ENCODE assay signal across 26 mouse cellular contexts in genomic region chr4:128785921-128786654, GRCm38 (mm10). TPM values are rescaled to one million over a fixed set of nuclear protein-coding genes. Genes with fewer than 3 reads are reported as not detected.
A peak's percentile ranks its signal among the peaks of the same experiment; 100 is the strongest.
DNase-seq lines count a peak whose midpoint lies in the region; ATAC-seq and TF ChIP-seq lines count a peak whose summit lies in the region.
"Had no signal": no experiment of that assay in that cellular context is flagged by ENCODE, and none has a peak within 500 bp of the region (broad histone marks: within the 10 kb centered on the region; RNA-seq: fewer than 3 reads in every experiment).

No protein-coding gene starts in this region.

- H3K4me2 ChIP-seq in stomach, embryonic 14.5 days (replicated peaks; ENCODE audit: low read depth, low read length), result no peak overlapping the region
- no peak overlapping the region for H3K4me2 ChIP-seq in stomach, postnatal 0 days (replicated peaks; ENCODE audit: low read depth)
- H3K4me2 ChIP-seq: embryonic facial prominence, embryonic 15.5 days; heart, embryonic 11.5 days; hindbrain, embryonic 13.5 days; intestine, embryonic 15.5 days had no signal

- no peaks in the 10 kb centered on the region for H3K9me3 ChIP-seq in stomach, embryonic 14.5 days (ENCODE audit: control insufficient read depth, low read depth, low read length)
- H3K9me3 ChIP-seq in stomach, postnatal 0 days (ENCODE audit: control insufficient read depth, low read length), result no peaks in the 10 kb centered on the region
- H3K9me3 ChIP-seq: embryonic facial prominence, embryonic 15.5 days; hindbrain, embryonic 10.5 days; hindbrain, embryonic 13.5 days; intestine, embryonic 15.5 days had no signal

- TF ChIP-seq EP300 in stomach, postnatal 0 days (optimal IDR thresholded peaks at IDR 0.05), result no peak

- H3K36me3 ChIP-seq in stomach, embryonic 14.5 days (ENCODE audit: control insufficient read depth, insufficient read depth, low read length), result peaks cover 73% of the 10 kb centered on the region
- H3K36me3 ChIP-seq in stomach, postnatal 0 days (ENCODE audit: control insufficient read depth, insufficient read depth, low read length), result peaks cover 21% of the 10 kb centered on the region
- H3K36me3 ChIP-seq in splenic B cell, adult 2 months (ENCODE audit: control insufficient read depth, insufficient read depth, low read length, poor library complexity, severe bottlenecking), result peaks cover 19% of the 10 kb centered on the region

- no peak for TF ChIP-seq CTCF in stomach, postnatal 0 days (IDR thresholded peaks at IDR 0.05; ENCODE audit: low read depth)

- H3K4me1 ChIP-seq in stomach, embryonic 14.5 days (ENCODE audit: control insufficient read depth, insufficient read depth, low read length), result no peaks in the 10 kb centered on the region
- H3K4me1 ChIP-seq in stomach, postnatal 0 days (replicated peaks; ENCODE audit: control insufficient read depth, insufficient read depth), result no peaks in the 10 kb centered on the region

- H3K4me3 ChIP-seq in stomach, embryonic 14.5 days (ENCODE audit: low read depth, low read length), result no peak overlapping the region
- no peak overlapping the region for H3K4me3 ChIP-seq in stomach, postnatal 0 days (ENCODE audit: low read depth, low read length)
- H3K4me3 ChIP-seq: embryonic facial prominence, embryonic 15.5 days; gastrocnemius, adult 2 months; hindbrain, embryonic 10.5 days; hindbrain, embryonic 13.5 days; intestine, embryonic 15.5 days had no signal

- WGBS in stomach, embryonic 14.5 days, result 93% methylated on average over 11 of the region's 11 CpGs
- WGBS in stomach, postnatal 0 days, result 86% methylated on average over 11 of the region's 11 CpGs

- 0 out of 2 replicates have a peak, but pooled peaks have one; percentile 10 for ATAC-seq in stomach, embryonic 14.5 days (ENCODE audit: insufficient number of reproducible peaks, insufficient read depth, low FRiP score, low read depth)
- ATAC-seq in stomach, postnatal 0 days (ENCODE audit: low FRiP score, low TSS enrichment), result no peak
- ATAC-seq: forebrain, embryonic 14.5 days; forebrain, postnatal 0 days; hindbrain, embryonic 16.5 days; intestine, embryonic 15.5 days had no signal

- intact Hi-C loops in gastrocnemius, postnatal 14 days (cut with DNase I; ENCODE audit: low total_unique reads), result no loop called here

- peak; percentile 1 for DNase-seq in adrenal gland, postnatal 25 days
- no peak for DNase-seq in adrenal gland, postnatal 4 days (ENCODE audit: low spot score in 2 of 2)
- DNase-seq in gastrocnemius, postnatal 14 days, result peak; percentile 2
- DNase-seq in gastrocnemius, postnatal 4 days (ENCODE audit: low spot score in 2 of 2), result no peak
- no peak for DNase-seq in stomach, postnatal 0 days (ENCODE audit: low spot score)
- DNase-seq in splenic B cell, adult 2 months (ENCODE audit: low read depth, low spot score), result peak; percentile 21
- no peak for DNase-seq in lung, postnatal 14 days
- DNase-seq: adrenal gland, adult 2 months; adrenal gland, postnatal 14 days; B cell, adult 2 months; cerebellum, adult 18-20 months; cerebellum, adult 9-10 months; cerebellum, postnatal 14 days; embryo, embryonic 11 days; forebrain, postnatal 0 days; gastrocnemius, adult 2 months had no signal

- no peak overlapping the region for H3K27ac ChIP-seq in stomach, embryonic 14.5 days (ENCODE audit: low read length)
- no peak overlapping the region for H3K27ac ChIP-seq in stomach, postnatal 0 days (replicated peaks)
- H3K27ac ChIP-seq: embryonic facial prominence, embryonic 15.5 days; gastrocnemius, adult 2 months; hindbrain, embryonic 10.5 days; hindbrain, embryonic 13.5 days; intestine, embryonic 15.5 days had no signal

- H3K27me3 ChIP-seq in stomach, embryonic 14.5 days (ENCODE audit: control insufficient read depth, insufficient read depth, low read length), result no peaks in the 10 kb centered on the region
- no peaks in the 10 kb centered on the region for H3K27me3 ChIP-seq in stomach, postnatal 0 days (ENCODE audit: control insufficient read depth, insufficient read depth, low read length)
- H3K27me3 ChIP-seq in splenic B cell, adult 2 months (ENCODE audit: control insufficient read depth, insufficient read depth, low read length, poor library complexity, severe bottlenecking), result no peaks in the 10 kb centered on the region
- H3K27me3 ChIP-seq: embryonic facial prominence, embryonic 15.5 days; hindbrain, embryonic 13.5 days; intestine, embryonic 15.5 days had no signal

- no peak overlapping the region for H3K9ac ChIP-seq in stomach, embryonic 14.5 days (replicated peaks; ENCODE audit: low read depth, low read length)
- no peak overlapping the region for H3K9ac ChIP-seq in stomach, postnatal 0 days (ENCODE audit: low read length)
- H3K9ac ChIP-seq: embryonic facial prominence, embryonic 15.5 days; forebrain, postnatal 0 days; hindbrain, embryonic 13.5 days; intestine, embryonic 15.5 days had no signal

RNA-seq across cellular contexts. Expression of gene Zfp362, which starts 19.8 kb away (rescaled TPM):
- 30.3 and 38.6 TPM in 2 replicates for total RNA-seq in adrenal gland, postnatal 25 days (2021)
- total RNA-seq in adrenal gland, postnatal 4 days (2021), result 10 to 100 TPM; 68.0 to 69.9 TPM
- 10 to 100 TPM; 11.9 to 12.0 TPM for total RNA-seq in gastrocnemius, postnatal 14 days (2021)
- total RNA-seq in gastrocnemius, postnatal 4 days (2021), result 10 to 100 TPM; 24.7 to 29.8 TPM
- 31.2 and 32.3 TPM in 2 replicates for polyA plus RNA-seq in stomach, embryonic 14.5 days (2014; fragmentation: Nextera tagmentation; extraction: Ambion mirVana)
- 11.3 and 13.9 TPM in 2 replicates for polyA plus RNA-seq in stomach, postnatal 0 days (2015; fragmentation: Nextera tagmentation; extraction: Ambion mirVana)

RNA-seq across cellular contexts. Expression of gene A3galt2, which starts 30.9 kb away (rescaled TPM):
- total RNA-seq in adrenal gland, postnatal 25 days (2021), result 0.27 TPM in 1 of 2 replicates, not detected in the other
- total RNA-seq in adrenal gland, postnatal 4 days (2021), result under 1 TPM; 0.34 to 0.70 TPM
- total RNA-seq in gastrocnemius, postnatal 14 days (2021), result under 1 TPM; 0.06 to 0.18 TPM
- under 1 TPM; 0.26 to 0.37 TPM for total RNA-seq in gastrocnemius, postnatal 4 days (2021)
- polyA plus RNA-seq in stomach, embryonic 14.5 days (2014; fragmentation: Nextera tagmentation; extraction: Ambion mirVana), result 0.20 and 0.27 TPM in 2 replicates
- polyA plus RNA-seq in stomach, postnatal 0 days (2015; fragmentation: Nextera tagmentation; extraction: Ambion mirVana), result 0.02 TPM in 1 of 2 replicates, not detected in the other
- total RNA-seq: granulocyte monocyte progenitor cell, adult 5-6 weeks; MEL had no signal

Comparison
In these comparisons a context has a peak if more than half of its experiments do, and no peak if none do; other contexts are left out.
1. DNase-seq: peak in adrenal gland, postnatal 25 days (single experiment), gastrocnemius, postnatal 14 days (single experiment) and splenic B cell, adult 2 months (single experiment); none in adrenal gland, postnatal 4 days (0 of 2), gastrocnemius, postnatal 4 days (0 of 2), stomach, postnatal 0 days (single experiment) and lung, postnatal 14 days (single experiment).